Mouse (Mus musculus): Measurements from ENCODE around the gene Rab44.

GRCm38 (mm10) chr17:29143266-29143665, 29.3 kb downstream of the Rab44 start:
- TF ChIP-seq EP300 (optimal IDR thresholded peaks at IDR 0.05) (no peak), CTCF (IDR thresholded peaks at IDR 0.05; ENCODE audit: low read depth) (no peak)
